Mouse (Mus musculus) forebrain, embryonic 11.5 days (tissue): Measurements from ENCODE around the gene Pde4d. TPM values are rescaled to one million over a fixed set of nuclear protein-coding genes. Genes with fewer than 3 reads are reported as not detected.
"Not testable (repeated sequence)": the region's sequence is repeated elsewhere in the genome, so short reads cannot be mapped to it uniquely, and the experiment has no call there.

Experiments
- ATAC-seq: fragments of 200-750 bp; cut with Nextera tagmentation; replicated peaks from 2 replicates; pipeline ENCODE4 v1.8.0; 2017; ENCODE audit warnings: moderate TSS enrichment; ENCODE audit not compliant: low FRiP score
- DNase-seq: peaks from one replicate; pipeline ENCODE4 v3.0.0-alpha.2; 2017; ENCODE audit warnings: low spot score
- H3K27ac ChIP-seq: fragments of 300-500 bp; sonication (generic); 2 replicates; pipeline ENCODE4 v1.5.1; 2014; ENCODE audit warnings: low read depth, low read length
- H3K27me3 ChIP-seq: fragments of 300-500 bp; sonication (generic); 2 replicates; pipeline ENCODE4 v1.6.1; 2014; ENCODE audit warnings: mild to moderate bottlenecking, low read length, mixed read lengths; ENCODE audit not compliant: control insufficient read depth, insufficient read depth
- H3K36me3 ChIP-seq: fragments of 300-500 bp; sonication (generic); 2 replicates; pipeline ENCODE4 v1.6.1; 2014; ENCODE audit warnings: mild to moderate bottlenecking, low read length, moderate library complexity, mixed read lengths; ENCODE audit not compliant: control insufficient read depth, insufficient read depth
- H3K4me1 ChIP-seq: fragments of 300-500 bp; sonication (generic); replicated peaks from 2 replicates; pipeline ENCODE4 v1.6.1; 2014; ENCODE audit warnings: low read length, mixed read lengths; ENCODE audit not compliant: control insufficient read depth, insufficient read depth
- H3K4me2 ChIP-seq: fragments of 300-500 bp; sonication (generic); 2 replicates; pipeline ENCODE4 v1.6.1; 2014; ENCODE audit warnings: low read depth, mild to moderate bottlenecking, low read length, moderate library complexity, mixed read lengths; ENCODE audit not compliant: severe bottlenecking
- H3K4me3 ChIP-seq: fragments of 300-500 bp; sonication (generic); 2 replicates; pipeline ENCODE4 v1.5.1; 2014; ENCODE audit warnings: low read depth, low read length
- H3K9ac ChIP-seq: fragments of 300-500 bp; sonication (generic); 2 replicates; pipeline ENCODE4 v1.6.1; 2014; ENCODE audit warnings: low read length
- H3K9me3 ChIP-seq: fragments of 300-500 bp; sonication (generic); 2 replicates; pipeline ENCODE4 v1.6.1; 2016; ENCODE audit warnings: low read length, mixed read lengths; ENCODE audit not compliant: control insufficient read depth
- WGBS: fragments of 180-500 bp; shearing (Covaris S2); extraction: QIAGEN DNeasy Blood & Tissue Kit; methylation state at CpG from one replicate; pipeline ENCODE4 v1.1.7; 2014; 5-methylcytosine and 5-hydroxymethylcytosine counted together
- polyA plus RNA-seq: library from polyadenylated mRNA; unstranded; fragments of >200 nt; fragmentation: Nextera tagmentation; extraction: Ambion mirVana; gene quantifications from 2 replicates; pipeline ENCODE4 v1.2.1, GENCODE M21; 2014

Gene Pde4d
- polyA plus RNA-seq, 1 experiment from 2014 or later: 11.9 TPM

- H3K9me3 ChIP-seq: no peaks in the 10 kb centered on the region
- no peaks in the 10 kb centered on the region for H3K36me3 ChIP-seq
- no peaks in the 10 kb centered on the region for H3K27me3 ChIP-seq
- no peaks in the 10 kb centered on the region for H3K4me1 ChIP-seq
- no peak overlapping the region for H3K4me3 ChIP-seq
- no peak for ATAC-seq
- H3K4me2 ChIP-seq: no peak overlapping the region
- no peak overlapping the region for H3K27ac ChIP-seq
- 96% methylated on average over 3 of the region's 3 CpGs for WGBS
- H3K9ac ChIP-seq: no peak overlapping the region
- no peak for DNase-seq
Observed at GRCm38 (mm10) chr13:108714032-108714431, 264.3 kb downstream of the Pde4d start.

GRCm38 (mm10) chr13:108715029-108715428, 265.3 kb downstream of the Pde4d start:
- WGBS: 86% methylated on average over 3 of the region's 3 CpGs
- no peaks in the 10 kb centered on the region for H3K27me3 ChIP-seq
- no peak overlapping the region for H3K9ac ChIP-seq
- no peak overlapping the region for H3K4me2 ChIP-seq
- no peak overlapping the region for H3K4me3 ChIP-seq
- no peak for ATAC-seq
- H3K9me3 ChIP-seq: no peaks in the 10 kb centered on the region
- DNase-seq: no peak
- H3K4me1 ChIP-seq: no peaks in the 10 kb centered on the region
- no peaks in the 10 kb centered on the region for H3K36me3 ChIP-seq
- H3K27ac ChIP-seq: no peak overlapping the region

DNA sequence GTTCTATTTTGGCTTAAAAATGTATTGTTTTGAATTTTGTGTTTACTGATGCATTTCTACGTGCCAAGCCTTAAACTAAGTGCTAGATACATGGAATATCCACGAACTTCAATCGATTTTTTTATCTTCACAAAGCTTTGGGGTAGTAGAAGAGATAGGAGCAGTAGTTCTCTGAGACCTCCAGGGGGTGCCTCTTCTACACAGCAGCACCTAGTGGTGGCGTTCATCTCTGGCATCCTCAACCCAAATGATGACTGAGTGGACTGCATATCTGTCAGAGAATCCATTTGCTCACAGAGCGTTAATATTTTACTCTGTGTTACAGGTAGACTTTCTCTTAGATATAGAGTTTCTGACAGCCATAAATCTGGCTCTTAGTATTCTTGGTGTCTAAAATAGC, 272.5 kb downstream of the Pde4d start:
- no peak overlapping the region for H3K27ac ChIP-seq
- DNase-seq (no peak), ATAC-seq (no peak)
- no peaks in the 10 kb centered on the region for H3K27me3 ChIP-seq
- 84% methylated on average over 5 of the region's 5 CpGs for WGBS
- H3K4me3 ChIP-seq: no peak overlapping the region
- H3K4me1 ChIP-seq: no peaks in the 10 kb centered on the region
- no peaks in the 10 kb centered on the region for H3K9me3 ChIP-seq
- H3K9ac ChIP-seq: no peak overlapping the region
- no peaks in the 10 kb centered on the region for H3K36me3 ChIP-seq
- no peak overlapping the region for H3K4me2 ChIP-seq

DNA sequence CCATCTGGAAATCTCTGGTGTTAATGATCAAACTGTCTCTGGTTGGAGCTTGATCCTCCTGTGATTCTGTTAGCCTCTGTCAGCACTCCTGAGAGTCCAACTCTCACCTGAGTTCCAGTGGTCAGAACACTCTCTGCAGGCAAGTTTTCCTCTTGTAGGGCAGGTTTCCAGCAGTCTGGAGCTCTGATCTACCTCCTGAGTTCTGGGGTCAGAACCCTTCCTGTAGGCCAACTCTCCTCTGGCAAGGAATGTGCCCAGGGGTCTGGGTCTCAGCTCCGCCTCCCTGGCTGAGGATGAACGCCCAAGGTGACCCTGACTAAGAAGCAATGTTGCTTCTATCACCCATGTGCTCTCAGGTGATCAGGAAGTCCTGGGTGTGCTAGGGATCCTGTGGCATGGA, 284.6 kb downstream of the Pde4d start:
- H3K27ac ChIP-seq, H3K9me3 ChIP-seq, H3K4me2 ChIP-seq, H3K9ac ChIP-seq, H3K27me3 ChIP-seq, H3K4me3 ChIP-seq, H3K4me1 ChIP-seq, ATAC-seq, H3K36me3 ChIP-seq, DNase-seq: not testable (repeated sequence)
- WGBS: 79% methylated on average over 2 of the region's 2 CpGs

DNA sequence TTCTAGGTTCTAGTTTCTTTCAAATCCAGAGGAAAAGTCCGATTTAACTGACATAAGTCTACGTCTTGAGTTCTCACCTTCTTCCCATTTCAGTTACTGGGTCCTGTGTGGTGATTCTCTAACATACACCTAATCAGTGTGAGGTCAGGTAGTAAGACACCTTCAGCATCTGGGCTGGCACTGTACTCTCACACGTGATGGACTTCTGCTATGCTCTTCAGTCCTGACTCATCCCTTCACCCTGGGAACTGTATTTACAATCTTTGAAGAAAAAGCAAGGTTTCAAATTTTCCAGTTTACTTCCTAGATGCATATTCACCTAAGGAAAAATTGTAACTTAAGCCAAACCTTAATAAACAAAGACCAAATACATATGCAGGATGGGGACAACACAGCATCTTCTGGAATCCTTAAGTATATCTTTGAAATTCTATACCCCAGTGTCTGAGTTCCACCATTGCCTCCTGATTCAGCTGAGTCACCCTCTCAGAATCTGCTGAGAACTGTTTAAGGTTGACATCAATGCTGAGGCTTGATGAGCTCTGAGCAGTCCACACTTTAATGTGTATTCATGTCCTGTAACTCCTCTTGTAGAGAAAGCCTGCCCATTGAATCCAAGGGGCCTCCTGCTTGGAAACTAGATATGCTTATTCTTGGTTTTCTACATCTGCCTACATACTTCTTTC, 301.6 kb downstream of the Pde4d start:
- no peaks in the 10 kb centered on the region for H3K4me1 ChIP-seq
- DNase-seq (no peak), ATAC-seq (no peak)
- H3K9me3 ChIP-seq: no peaks in the 10 kb centered on the region
- H3K4me3 ChIP-seq: no peak overlapping the region
- no peaks in the 10 kb centered on the region for H3K36me3 ChIP-seq
- no peaks in the 10 kb centered on the region for H3K27me3 ChIP-seq
- H3K27ac ChIP-seq: no peak overlapping the region
- no peak overlapping the region for H3K4me2 ChIP-seq
- H3K9ac ChIP-seq: no peak overlapping the region
- 87% methylated on average over 3 of the region's 3 CpGs for WGBS

DNA sequence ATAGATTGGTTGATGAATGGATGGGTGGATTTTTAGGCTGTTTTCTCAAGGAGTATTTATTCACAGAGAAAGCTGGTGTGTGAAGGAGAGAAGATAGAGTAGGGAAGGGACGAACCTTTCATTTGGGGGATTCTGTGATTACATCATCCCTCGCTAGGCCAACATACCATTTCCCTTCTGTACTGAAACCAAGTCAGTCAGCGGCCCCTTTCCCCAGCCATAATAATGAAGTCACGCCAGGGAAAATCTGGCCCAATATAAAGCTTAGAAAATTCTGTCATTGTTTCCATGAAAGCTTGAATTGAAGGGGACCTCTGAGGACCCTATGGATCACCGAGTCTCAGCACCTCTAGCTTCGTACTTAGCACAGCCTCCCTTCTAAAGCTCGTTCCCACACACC, 307.7 kb downstream of the Pde4d start:
- H3K27ac ChIP-seq: no peak overlapping the region
- no peaks in the 10 kb centered on the region for H3K9me3 ChIP-seq
- H3K36me3 ChIP-seq: no peaks in the 10 kb centered on the region
- DNase-seq (no peak), ATAC-seq (no peak)
- H3K27me3 ChIP-seq: no peaks in the 10 kb centered on the region
- no peak overlapping the region for H3K4me2 ChIP-seq
- no peak overlapping the region for H3K9ac ChIP-seq
- no peaks in the 10 kb centered on the region for H3K4me1 ChIP-seq
- no peak overlapping the region for H3K4me3 ChIP-seq
- 79% methylated on average over 7 of the region's 7 CpGs for WGBS

- Histone ChIP-seq H3K4me1 (no peaks in the 10 kb centered on the region), H3K4me2 (no peak overlapping the region), H3K27me3 (no peaks in the 10 kb centered on the region), H3K36me3 (no peaks in the 10 kb centered on the region), H3K9ac (no peak overlapping the region), H3K4me3 (no peak overlapping the region), H3K27ac (no peak overlapping the region), H3K9me3 (no peaks in the 10 kb centered on the region)
- WGBS: 79% methylated on average over 4 of the region's 4 CpGs
- no peak for ATAC-seq
- no peak for DNase-seq
Observed at GRCm38 (mm10) chr13:108758331-108758730, 308.6 kb downstream of the Pde4d start.

- no peaks in the 10 kb centered on the region for H3K4me1 ChIP-seq
- DNase-seq: no peak
- no peaks in the 10 kb centered on the region for H3K36me3 ChIP-seq
- no peak overlapping the region for H3K4me2 ChIP-seq
- H3K4me3 ChIP-seq: no peak overlapping the region
- ATAC-seq: no peak
- no peak overlapping the region for H3K9ac ChIP-seq
- H3K27ac ChIP-seq: no peak overlapping the region
- no peaks in the 10 kb centered on the region for H3K9me3 ChIP-seq
- 63% methylated on average over 4 of the region's 4 CpGs for WGBS
- no peaks in the 10 kb centered on the region for H3K27me3 ChIP-seq
Observed at GRCm38 (mm10) chr13:108759140-108759539, 309.4 kb downstream of the Pde4d start.

GRCm38 (mm10) chr13:108763295-108763694, 313.5 kb downstream of the Pde4d start:
- Histone ChIP-seq H3K9ac (no peak overlapping the region), H3K9me3 (no peaks in the 10 kb centered on the region), H3K27ac (no peak overlapping the region), H3K4me1 (no peaks in the 10 kb centered on the region), H3K36me3 (no peaks in the 10 kb centered on the region), H3K27me3 (no peaks in the 10 kb centered on the region), H3K4me2 (no peak overlapping the region), H3K4me3 (no peak overlapping the region)
- ATAC-seq (no peak), DNase-seq (no peak)
- 85% methylated on average over 3 of the region's 3 CpGs for WGBS
